Mouse (Mus musculus) limb, embryonic 15.5 days (tissue): Measurements from ENCODE around the gene Taco1. TPM values are rescaled to one million over a fixed set of nuclear protein-coding genes. Genes with fewer than 3 reads are reported as not detected.
"Not testable (repeated sequence)": the region's sequence is repeated elsewhere in the genome, so short reads cannot be mapped to it uniquely, and the experiment has no call there.

Experiments
- ATAC-seq: fragments of 200-750 bp; cut with Nextera tagmentation; 2 replicates; pipeline ENCODE4 v1.8.0; 2017; ENCODE audit warnings: low read depth, moderate TSS enrichment; ENCODE audit not compliant: insufficient number of reproducible peaks, low FRiP score, low TSS enrichment
- H3K27ac ChIP-seq: fragments of 300-500 bp; sonication (generic); 2 replicates; pipeline ENCODE4 v1.5.1; 2015; ENCODE audit warnings: moderate library complexity, mild to moderate bottlenecking, inconsistent platforms
- H3K27me3 ChIP-seq: fragments of 300-500 bp; sonication (generic); 2 replicates; pipeline ENCODE4 v1.6.1; 2015; ENCODE audit warnings: inconsistent platforms
- H3K36me3 ChIP-seq: fragments of 300-500 bp; sonication (generic); 2 replicates; pipeline ENCODE4 v1.6.1; 2015; ENCODE audit warnings: inconsistent platforms
- H3K4me1 ChIP-seq: fragments of 300-500 bp; sonication (generic); 2 replicates; pipeline ENCODE4 v1.6.1; 2015; ENCODE audit warnings: inconsistent platforms
- H3K4me2 ChIP-seq: fragments of 300-500 bp; sonication (generic); 2 replicates; pipeline ENCODE4 v1.6.1; 2015; ENCODE audit warnings: mild to moderate bottlenecking, inconsistent platforms
- H3K4me3 ChIP-seq: fragments of 300-500 bp; sonication (generic); 2 replicates; pipeline ENCODE4 v1.5.1; 2015; ENCODE audit warnings: mild to moderate bottlenecking, inconsistent platforms
- H3K9ac ChIP-seq: fragments of 300-500 bp; sonication (generic); 2 replicates; pipeline ENCODE4 v1.6.1; 2015; ENCODE audit warnings: inconsistent platforms
- H3K9me3 ChIP-seq: fragments of 300-500 bp; sonication (generic); 2 replicates; pipeline ENCODE4 v1.6.1; 2016; ENCODE audit warnings: inconsistent platforms
- WGBS: fragments of 180-500 bp; shearing (Covaris S2); methylation state at CpG from one replicate; pipeline ENCODE4 v1.1.7; 2015; 5-methylcytosine and 5-hydroxymethylcytosine counted together
- polyA plus RNA-seq: library from polyadenylated mRNA; unstranded; fragments of >200 nt; fragmentation: Nextera tagmentation; extraction: Ambion mirVana; gene quantifications from 2 replicates; pipeline ENCODE4 v1.2.1, GENCODE M21; 2015

The Taco1 gene
- polyA plus RNA-seq, 1 experiment from 2014 or later = 10.1 TPM

DNA sequence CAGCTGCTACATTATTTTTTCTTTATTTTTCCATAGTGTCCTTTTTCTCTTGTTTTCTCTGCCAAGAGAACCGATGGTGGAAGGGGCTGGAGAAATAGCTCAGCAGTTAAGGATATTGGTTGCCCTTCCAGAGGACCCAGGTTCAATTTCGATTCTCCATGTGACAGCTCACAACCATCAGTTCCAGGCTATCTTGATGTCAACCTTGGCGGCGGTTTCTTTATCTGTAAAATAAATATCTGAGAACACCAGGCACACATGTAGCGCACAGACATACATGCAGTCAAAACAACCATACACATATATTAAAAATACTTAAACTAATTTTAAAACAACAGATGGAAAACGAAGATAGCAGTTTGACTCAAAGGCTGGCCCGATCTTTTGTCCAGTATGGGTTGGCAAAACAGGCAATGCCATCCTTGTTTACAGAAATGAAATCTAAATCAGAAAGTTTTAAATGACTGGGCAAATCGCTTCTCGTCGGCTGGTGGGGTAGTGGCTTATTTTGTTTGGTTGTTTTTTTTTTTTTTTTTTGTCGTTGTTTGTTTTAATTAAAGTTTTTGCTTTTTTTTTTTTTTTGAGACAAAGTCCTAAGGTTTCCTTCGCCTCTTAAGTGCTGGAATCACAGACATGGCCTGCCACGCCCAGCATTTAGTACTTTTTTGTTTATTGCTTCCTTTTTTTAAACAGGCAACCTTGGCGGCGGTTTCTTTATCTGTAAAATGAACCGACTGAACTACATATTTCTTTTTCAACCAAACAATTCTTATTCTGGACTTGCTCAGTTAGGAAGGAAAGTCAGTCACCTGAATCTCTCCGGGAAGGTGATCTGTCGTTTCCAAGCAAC, 563 bp upstream of the Taco1 start:
- H3K36me3 ChIP-seq = peaks cover 4% of the 10 kb centered on the region; the same call in 1 of the 2 replicates
- H3K9ac ChIP-seq = peak overlapping the region; percentile 64
- peak overlapping the region; percentile 80 for H3K4me2 ChIP-seq
- H3K27me3 ChIP-seq = no peaks in the 10 kb centered on the region
- H3K4me1 ChIP-seq = peaks cover 13% of the 10 kb centered on the region
- no peak for ATAC-seq
- peak overlapping the region; percentile 43; the same call in 1 of the 2 replicates for H3K27ac ChIP-seq
- H3K9me3 ChIP-seq = no peaks in the 10 kb centered on the region
- 43% methylated on average over 18 of the region's 18 CpGs for WGBS
- peak overlapping the region; percentile 67 for H3K4me3 ChIP-seq

GRCm38 (mm10) chr11:106066616-106067015, 755 bp downstream of the Taco1 start:
- peaks cover 10% of the 10 kb centered on the region for H3K36me3 ChIP-seq
- not testable (repeated sequence) for ATAC-seq, H3K27me3 ChIP-seq, H3K9me3 ChIP-seq
- H3K4me3 ChIP-seq = peak overlapping the region; percentile 67
- peak overlapping the region; percentile 85 for H3K27ac ChIP-seq
- WGBS = 12% methylated on average over 23 of the region's 23 CpGs
- peak overlapping the region; percentile 64 for H3K9ac ChIP-seq
- peaks cover 13% of the 10 kb centered on the region for H3K4me1 ChIP-seq
- H3K4me2 ChIP-seq = peak overlapping the region; percentile 80

GRCm38 (mm10) chr11:106073774-106074173, 7.9 kb downstream of the Taco1 start:
- H3K9me3 ChIP-seq = no peaks in the 10 kb centered on the region
- no peaks in the 10 kb centered on the region for H3K27me3 ChIP-seq
- no peak overlapping the region for H3K9ac ChIP-seq
- no peak overlapping the region for H3K4me3 ChIP-seq
- H3K27ac ChIP-seq = no peak overlapping the region
- 71% methylated on average over 3 of the region's 3 CpGs for WGBS
- peaks cover 34% of the 10 kb centered on the region for H3K36me3 ChIP-seq
- no peaks in the 10 kb centered on the region for H3K4me1 ChIP-seq
- ATAC-seq = no peak
- no peak overlapping the region for H3K4me2 ChIP-seq

GRCm38 (mm10) chr11:106076321-106076720, 10.5 kb downstream of the Taco1 start:
- ATAC-seq = no peak
- no peak overlapping the region for H3K9ac ChIP-seq
- H3K9me3 ChIP-seq = no peaks in the 10 kb centered on the region
- WGBS = 3% methylated on average over 4 of the region's 4 CpGs
- no peak overlapping the region for H3K4me3 ChIP-seq
- H3K27me3 ChIP-seq = no peaks in the 10 kb centered on the region
- H3K4me2 ChIP-seq = no peak overlapping the region
- H3K4me1 ChIP-seq = no peaks in the 10 kb centered on the region
- peaks cover 27% of the 10 kb centered on the region for H3K36me3 ChIP-seq
- H3K27ac ChIP-seq = no peak overlapping the region

DNA sequence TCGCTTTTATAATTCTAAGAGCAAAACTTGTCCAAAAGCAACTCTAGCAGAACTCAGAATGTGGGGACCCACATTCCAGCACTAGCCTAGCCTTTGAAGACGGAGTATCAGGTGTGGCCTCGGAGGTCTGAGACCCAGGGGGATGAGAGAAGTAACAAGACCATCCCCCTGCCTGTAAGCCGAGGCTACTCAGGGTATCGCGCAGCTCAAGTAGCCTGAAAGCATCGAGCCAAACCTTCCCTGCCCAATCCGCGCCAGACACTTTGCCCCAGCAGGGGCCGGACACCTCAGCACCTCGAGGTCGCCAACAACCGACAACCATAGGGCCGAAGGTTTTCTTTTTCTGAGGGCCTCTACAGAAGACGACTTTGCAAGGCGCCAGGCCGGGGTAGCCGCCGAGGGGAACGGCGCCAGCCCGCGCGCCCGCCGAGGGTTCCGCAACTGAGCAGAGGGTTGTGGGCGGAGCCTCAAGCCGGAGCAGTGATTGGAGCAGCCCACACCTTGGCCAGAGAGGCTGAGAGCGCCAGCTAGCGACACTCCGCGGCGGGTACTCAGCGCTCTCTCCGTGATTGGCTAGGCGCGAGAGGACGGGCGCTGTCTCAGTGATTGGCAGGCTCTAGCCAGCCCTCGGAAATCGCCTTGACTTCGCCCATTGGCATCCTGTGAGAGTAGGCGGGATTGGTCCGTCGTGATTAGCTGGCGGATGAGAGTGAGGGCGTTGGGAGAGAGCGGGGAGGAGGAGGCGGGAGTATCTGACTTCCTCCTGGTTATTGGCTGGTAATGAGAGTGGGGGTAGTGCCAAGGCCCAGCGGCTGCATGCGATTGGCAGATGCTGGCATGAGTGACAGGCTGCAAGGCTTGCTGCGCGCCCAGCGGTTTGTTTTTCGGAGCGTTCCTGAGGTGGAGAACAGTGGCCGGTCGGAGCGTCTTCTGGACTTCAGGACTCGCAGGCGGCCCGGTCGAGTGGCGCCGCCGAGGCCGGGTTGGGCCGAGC, 18.1 kb downstream of the Taco1 start, which contains the start of gene Map3k3:
Gene Map3k3, plus strand, starts transcription at position 906 of the 994 bp plus-strand sequence.
- peak within 1 kb of the TSS; percentile 92 for H3K9ac ChIP-seq
- peak within 1 kb of the TSS; percentile 98 for H3K4me3 ChIP-seq
- no peaks in the 10 kb centered on the region for H3K27me3 ChIP-seq
- peak within 1 kb of the TSS; percentile 99 for H3K27ac ChIP-seq
- peak; percentile 100 for ATAC-seq
- peaks cover 10% of the 10 kb centered on the region for H3K4me1 ChIP-seq
- H3K4me2 ChIP-seq = peak within 1 kb of the TSS; percentile 73
- H3K36me3 ChIP-seq = no peaks in the 10 kb centered on the region
- no peaks in the 10 kb centered on the region for H3K9me3 ChIP-seq
- under 1% methylated on average over 69 of the region's 69 CpGs for WGBS

DNA sequence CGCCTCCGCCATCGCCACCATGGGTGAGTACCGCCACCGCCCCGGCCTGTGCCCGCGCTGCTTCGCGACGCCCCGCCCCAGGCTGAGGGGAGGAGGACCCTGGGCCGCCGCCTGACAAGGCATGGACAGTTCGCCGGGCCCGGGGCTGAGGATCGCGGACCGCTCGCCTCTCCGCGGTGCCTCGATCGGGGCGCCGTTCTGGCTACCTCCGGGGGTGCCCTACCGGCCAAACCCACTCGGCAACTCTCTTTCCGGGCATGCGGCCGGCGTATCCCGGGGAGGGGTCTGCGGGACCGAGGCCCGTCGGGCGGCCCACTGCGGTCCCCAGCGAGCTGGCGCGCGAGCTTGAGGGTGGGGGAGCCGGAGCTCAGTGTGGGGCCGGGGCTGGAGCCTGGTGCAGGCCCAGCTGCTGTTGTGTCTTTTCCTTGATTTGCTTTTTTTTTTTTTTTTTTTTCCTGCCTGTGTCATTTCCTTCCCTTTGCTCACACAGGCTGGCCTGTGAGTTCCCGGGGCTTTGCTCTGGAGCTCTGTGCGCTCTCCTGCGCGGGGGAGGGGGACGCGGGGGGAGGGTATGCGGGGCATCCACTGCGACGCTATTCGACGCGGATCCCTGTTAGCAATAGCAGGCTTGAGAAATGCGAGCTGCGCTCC, 19.2 kb downstream of the Taco1 start:
- WGBS = under 1% methylated on average over 60 of the region's 61 CpGs
- Histone ChIP-seq H3K27me3 (no peaks in the 10 kb centered on the region), H3K9ac (peak overlapping the region; percentile 92), H3K4me3 (peak overlapping the region; percentile 98), H3K36me3 (no peaks in the 10 kb centered on the region), H3K27ac (peak overlapping the region; percentile 99), H3K4me2 (peak overlapping the region; percentile 49), H3K4me1 (peaks cover 11% of the 10 kb centered on the region), H3K9me3 (no peaks in the 10 kb centered on the region)
- ATAC-seq = peak; percentile 49; the same call in 1 of the 2 replicates

GRCm38 (mm10) chr11:106098223-106098622, 32.4 kb downstream of the Taco1 start:
- no peak for ATAC-seq
- H3K9me3 ChIP-seq = no peaks in the 10 kb centered on the region
- 0 out of 2 replicates have a peak overlapping the region, but pooled peaks have one; percentile 22 for H3K27ac ChIP-seq
- no peak overlapping the region for H3K4me2 ChIP-seq
- H3K4me1 ChIP-seq = no peaks in the 10 kb centered on the region
- H3K9ac ChIP-seq = no peak overlapping the region
- H3K36me3 ChIP-seq = peaks cover 9% of the 10 kb centered on the region; the same call in 1 of the 2 replicates
- no peak overlapping the region for H3K4me3 ChIP-seq
- H3K27me3 ChIP-seq = no peaks in the 10 kb centered on the region
- 85% methylated on average over 1 of the region's 1 CpGs for WGBS

- no peak overlapping the region for H3K4me2 ChIP-seq
- ATAC-seq = no peak
- H3K27ac ChIP-seq = no peak overlapping the region; the same call in 1 of the 2 replicates
- H3K36me3 ChIP-seq = peaks cover 9% of the 10 kb centered on the region; the same call in 1 of the 2 replicates
- H3K4me3 ChIP-seq = no peak overlapping the region
- WGBS = 77% methylated on average over 3 of the region's 3 CpGs
- H3K4me1 ChIP-seq = no peaks in the 10 kb centered on the region
- H3K9me3 ChIP-seq = no peaks in the 10 kb centered on the region
- H3K27me3 ChIP-seq = no peaks in the 10 kb centered on the region
- no peak overlapping the region for H3K9ac ChIP-seq
These were observed 37.0 kb downstream of the Taco1 start for GRCm38 (mm10) chr11:106102866-106103265.

- Histone ChIP-seq H3K36me3 (0 out of 2 replicates have a peak, but pooled peaks cover 7% of the 10 kb centered on the region), H3K9me3 (no peaks in the 10 kb centered on the region), H3K4me2 (no peak overlapping the region), H3K4me1 (no peaks in the 10 kb centered on the region), H3K9ac (no peak overlapping the region), H3K4me3 (no peak overlapping the region), H3K27me3 (no peaks in the 10 kb centered on the region), H3K27ac (no peak overlapping the region)
- no peak for ATAC-seq
- 82% methylated on average over 8 of the region's 8 CpGs for WGBS
These were observed 40.3 kb downstream of the Taco1 start for GRCm38 (mm10) chr11:106106047-106106587.

DNA sequence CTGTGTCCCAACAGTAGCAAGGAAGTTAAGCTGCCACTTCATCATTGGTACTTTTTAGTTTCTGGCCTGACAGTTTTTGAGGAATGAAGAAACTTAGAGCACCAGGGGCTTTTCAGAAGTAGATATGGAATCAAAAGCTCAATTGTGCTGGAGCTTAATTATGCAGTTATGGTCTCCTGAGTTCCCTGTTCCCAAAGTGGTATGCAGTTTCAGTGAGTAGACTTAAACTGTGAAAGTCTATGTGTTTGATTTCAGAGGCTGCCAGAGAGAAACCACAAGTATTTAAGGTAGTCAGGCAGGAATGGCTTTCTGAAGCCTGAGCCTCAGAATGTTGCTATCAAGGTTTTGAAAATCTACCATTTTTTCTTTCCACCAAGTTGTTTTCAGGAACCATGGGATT, 45.8 kb downstream of the Taco1 start:
- Histone ChIP-seq H3K4me3 (no peak overlapping the region), H3K4me1 (no peaks in the 10 kb centered on the region), H3K9me3 (no peaks in the 10 kb centered on the region), H3K9ac (no peak overlapping the region), H3K27me3 (no peaks in the 10 kb centered on the region), H3K4me2 (no peak overlapping the region), H3K27ac (peak overlapping the region; percentile 48), H3K36me3 (peaks cover 45% of the 10 kb centered on the region)
- ATAC-seq = no peak

GRCm38 (mm10) chr11:106122221-106122620, 56.4 kb downstream of the Taco1 start:
- ATAC-seq = no peak
- Histone ChIP-seq H3K9ac (no peak overlapping the region), H3K27me3 (no peaks in the 10 kb centered on the region), H3K27ac (no peak overlapping the region), H3K4me1 (no peaks in the 10 kb centered on the region), H3K36me3 (peaks cover 70% of the 10 kb centered on the region), H3K4me3 (no peak overlapping the region), H3K9me3 (no peaks in the 10 kb centered on the region), H3K4me2 (no peak overlapping the region)
- WGBS = 92% methylated on average over 5 of the region's 5 CpGs
